Mouse (Mus musculus): ENCODE results near the gene Tenm4. TPM values are rescaled to one million over a fixed set of nuclear protein-coding genes. Genes with fewer than 3 reads are reported as not detected.

Gene Tenm4
- total and polyA plus RNA-seq, 3 experiments, result 9.2 to 15.2 TPM; not detected in 1

DNA sequence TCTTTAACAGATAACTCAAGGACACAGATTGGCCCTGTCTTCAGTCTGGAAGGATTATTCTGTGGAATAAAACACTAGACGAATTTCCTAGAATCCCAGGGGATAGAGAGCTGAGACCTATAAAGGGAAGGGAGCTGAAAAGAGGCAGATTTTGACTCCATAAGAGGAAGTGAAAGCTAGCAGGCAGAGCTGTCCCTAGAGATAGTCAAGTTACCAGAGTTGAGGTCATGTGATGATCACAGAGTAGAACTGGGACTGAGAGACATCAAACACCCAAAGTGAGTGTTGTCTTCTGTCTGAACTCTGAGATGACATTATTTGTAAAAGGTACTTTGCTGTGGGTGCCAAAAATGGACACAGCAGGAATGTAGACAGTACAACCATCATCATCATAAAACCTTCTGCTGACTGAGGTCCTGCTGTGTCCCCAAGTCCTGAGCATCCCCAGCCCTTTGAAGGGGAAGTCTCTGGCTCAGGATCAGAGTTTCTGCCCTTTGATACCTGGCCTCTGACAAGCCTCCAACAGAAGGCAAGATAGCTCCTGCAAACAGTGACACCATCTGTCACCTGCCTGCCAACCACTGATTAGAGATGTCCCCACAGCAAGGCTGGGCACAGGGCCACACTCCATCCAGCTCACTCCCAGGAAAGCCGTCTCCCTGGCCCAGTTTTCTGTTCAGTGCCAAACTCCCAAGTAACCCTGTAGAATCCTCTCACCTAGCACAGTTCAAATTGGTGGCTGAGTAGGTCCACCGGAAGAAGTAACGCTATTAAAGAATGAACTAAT is 368.4 kb downstream of the Tenm4 start:
- Histone ChIP-seq H3K27ac (ENCODE audit: control insufficient read depth, low read depth, low read length) (no peak overlapping the region), H3K36me3 (ENCODE audit: control insufficient read depth in 1 of 2, insufficient read depth in 2 of 2, low read length in 2 of 2) (no peaks in the 10 kb centered on the region), H3K27me3 (ENCODE audit: control insufficient read depth in 1 of 2, insufficient read depth in 2 of 2, low read length in 2 of 2) (no peaks in the 10 kb centered on the region), H3K4me3 (ENCODE audit: control insufficient read depth in 1 of 2, insufficient read depth in 1 of 2, low read depth in 2 of 2, low read length in 2 of 2) (no peak overlapping the region), H3K9ac (ENCODE audit: control insufficient read depth, low read depth, low read length, poor library complexity, severe bottlenecking) (no peak overlapping the region), H3K9me3 (replicated peaks; ENCODE audit: insufficient read depth, low read length) (no peaks in the 10 kb centered on the region), H3K4me1 (ENCODE audit: control insufficient read depth in 1 of 2, insufficient read depth in 2 of 2, low read length in 2 of 2) (no peaks in the 10 kb centered on the region), H3K79me2 (ENCODE audit: control insufficient read depth, insufficient read depth, low read length, poor library complexity) (no peaks in the 10 kb centered on the region)
- TF ChIP-seq ZC3H11A (IDR thresholded peaks at IDR 0.05; ENCODE audit: low read depth, low read length) (no peak), ZMIZ1 (IDR thresholded peaks at IDR 0.05; ENCODE audit: low read depth, low read length) (no peak), CTCF (IDR thresholded peaks at IDR 0.05 in 2 of 3, conservative IDR thresholded peaks at IDR 0.05 in 1 of 3; ENCODE audit: control insufficient read depth in 1 of 3, insufficient read depth in 1 of 3, low read depth in 2 of 3, low read length in 3 of 3, poor library complexity in 1 of 3, severe bottlenecking in 1 of 3) (no peak), ZKSCAN1 (IDR thresholded peaks at IDR 0.05; ENCODE audit: low read depth, low read length) (no peak), MAFK (IDR thresholded peaks at IDR 0.05; ENCODE audit: borderline replicate concordance, low read depth, low read length) (no peak)
- DNase-seq (ENCODE audit: low read depth, low spot score), result no peak

DNA sequence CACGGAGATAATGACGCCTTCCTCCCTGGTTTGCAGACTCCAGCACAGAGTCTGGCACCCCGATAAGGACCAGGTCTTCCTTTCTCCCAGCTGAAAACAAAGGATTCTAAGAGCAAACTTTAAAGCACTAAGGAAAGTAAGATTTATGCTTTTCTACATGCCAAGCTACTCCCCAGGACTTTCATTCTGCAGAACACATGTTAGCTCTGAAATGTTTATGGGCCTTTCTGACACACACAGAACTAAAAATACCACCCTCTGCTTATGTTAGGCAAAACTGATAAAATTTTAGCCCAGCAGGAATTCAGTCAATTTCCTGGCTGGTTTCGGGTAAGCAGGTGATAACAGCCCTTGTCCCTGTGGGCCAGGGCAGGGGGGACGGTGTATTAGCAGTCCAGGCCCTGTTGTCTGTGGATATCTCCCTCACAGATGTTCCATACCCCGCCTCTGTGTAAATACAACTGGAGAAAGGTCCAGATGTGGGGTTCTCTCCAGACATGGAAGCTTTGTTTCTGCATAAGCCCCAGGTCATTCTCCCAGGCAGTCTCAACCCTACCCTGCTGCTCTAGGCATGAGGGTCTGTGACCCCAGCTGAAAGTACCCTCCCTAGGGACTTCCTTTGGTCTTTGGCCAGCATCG is 369.5 kb downstream of the Tenm4 start:
- TF ChIP-seq NRF1 (IDR thresholded peaks at IDR 0.05; ENCODE audit: insufficient read depth, low read depth, low read length, poor library complexity, severe bottlenecking) (no peak), ZKSCAN1 (IDR thresholded peaks at IDR 0.05; ENCODE audit: low read depth, low read length) (no peak), MAX (IDR thresholded peaks at IDR 0.05; ENCODE audit: low read length) (no peak), NELFE (IDR thresholded peaks at IDR 0.05; ENCODE audit: low read depth, low read length) (no peak), SIN3A (IDR thresholded peaks at IDR 0.05; ENCODE audit: low read length) (no peak), KAT2A (conservative IDR thresholded peaks at IDR 0.05; ENCODE audit: low read depth, low read length) (no peak), MYB (IDR thresholded peaks at IDR 0.05; ENCODE audit: low read depth, low read length) (no peak), MAZ (IDR thresholded peaks at IDR 0.05; ENCODE audit: low read depth, low read length) (no peak), TCF12 (IDR thresholded peaks at IDR 0.05; ENCODE audit: low read depth, low read length) (no peak), GABPA (IDR thresholded peaks at IDR 0.05; ENCODE audit: low read depth, low read length) (no peak)

More for the DNA sequence above, 369.5 kb downstream of the Tenm4 start:
- no peaks in the 10 kb centered on the region for H3K36me3 ChIP-seq (ENCODE audit: control insufficient read depth in 1 of 2, insufficient read depth in 2 of 2, low read length in 2 of 2)
- no peak for DNase-seq (ENCODE audit: low read depth, low spot score)
- H3K79me2 ChIP-seq (ENCODE audit: control insufficient read depth, insufficient read depth, low read length, poor library complexity), result no peaks in the 10 kb centered on the region
- no peaks in the 10 kb centered on the region for H3K27me3 ChIP-seq (ENCODE audit: control insufficient read depth in 1 of 2, insufficient read depth in 2 of 2, low read length in 2 of 2)
- no peaks in the 10 kb centered on the region for H3K4me1 ChIP-seq (ENCODE audit: control insufficient read depth in 1 of 2, insufficient read depth in 2 of 2, low read length in 2 of 2)
- no peak overlapping the region for H3K27ac ChIP-seq (ENCODE audit: control insufficient read depth, low read depth, low read length)
- no peak overlapping the region for H3K4me3 ChIP-seq (ENCODE audit: control insufficient read depth in 1 of 2, insufficient read depth in 1 of 2, low read depth in 2 of 2, low read length in 2 of 2)
- H3K9ac ChIP-seq (ENCODE audit: control insufficient read depth, low read depth, low read length, poor library complexity, severe bottlenecking), result no peak overlapping the region
- H3K9me3 ChIP-seq (replicated peaks; ENCODE audit: insufficient read depth, low read length), result no peaks in the 10 kb centered on the region
